Mouse (Mus musculus) kidney, adult 18-20 months (tissue): ENCODE data around the gene Olfr477.
"Not testable (repeated sequence)": the region's sequence is repeated elsewhere in the genome, so short reads cannot be mapped to it uniquely, and the experiment has no call there.

Experiments used
- DNase-seq: peaks from one replicate; pipeline ENCODE4 v3.0.0; 2021

The Olfr477 gene

DNA sequence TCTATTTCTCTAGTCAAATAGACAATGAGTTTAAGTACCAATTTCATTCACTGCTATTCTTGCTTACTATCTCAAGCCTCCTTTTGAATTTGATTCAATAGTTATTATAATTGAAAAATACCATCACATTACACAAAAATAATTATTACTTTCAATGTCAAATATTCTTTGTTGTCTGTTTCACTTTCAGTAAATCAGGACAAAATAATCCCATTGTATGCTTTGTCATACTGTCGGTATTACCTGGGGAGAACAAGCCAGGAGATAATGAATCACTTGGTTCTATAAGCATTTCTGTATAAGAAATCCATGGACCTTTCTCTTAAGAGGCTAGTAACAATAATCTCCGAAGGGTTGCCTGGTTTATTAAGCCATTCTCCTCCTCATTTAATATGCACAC, at the start of gene Olfr477:
Gene Olfr477, plus strand, starts transcription at position 301 of the 400 bp plus-strand sequence.
- no peak for DNase-seq

DNA sequence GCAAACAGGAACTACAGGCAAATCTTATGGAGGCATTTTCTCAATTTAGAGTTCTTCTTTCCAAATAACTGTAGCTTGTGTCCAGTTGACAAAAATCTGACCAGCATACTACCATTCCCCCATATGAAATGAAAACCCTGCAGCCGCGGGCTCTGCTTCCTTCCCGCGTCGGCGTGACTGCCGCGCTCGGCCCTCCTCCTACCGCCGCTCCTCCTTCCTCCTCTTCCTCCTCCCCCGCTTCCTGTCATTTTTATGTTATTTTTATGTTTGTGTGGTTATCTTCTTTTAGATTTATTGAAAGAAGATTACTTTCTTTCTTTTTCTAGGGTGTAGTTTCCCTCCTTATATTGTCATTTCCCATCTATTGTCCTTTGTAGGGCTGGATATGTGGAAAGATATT, 34.0 kb upstream of the Olfr477 start:
- DNase-seq, result not testable (repeated sequence)

DNA sequence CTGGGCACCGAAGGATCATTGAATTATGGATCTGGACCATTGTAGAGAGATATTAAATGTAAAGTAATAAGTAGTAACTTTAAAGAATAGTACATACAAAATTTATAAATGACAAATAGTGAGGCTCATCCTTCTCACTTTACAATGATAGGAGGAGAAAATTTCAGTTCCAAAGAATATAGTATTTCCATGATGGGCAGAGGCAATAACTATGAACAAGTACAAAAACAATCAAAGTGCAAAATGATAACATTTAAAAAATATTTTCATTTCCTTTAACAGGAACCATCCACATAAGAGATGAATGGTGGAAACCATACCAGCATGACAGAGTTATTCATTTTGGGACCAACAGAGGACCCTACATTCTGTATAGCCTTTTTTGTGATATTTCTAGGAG, 32.1 kb upstream of the Olfr477 start, which contains the start of gene Olfr474:
Gene Olfr474, plus strand, starts transcription at position 301 of the 400 bp plus-strand sequence.
- no peak for DNase-seq

DNA sequence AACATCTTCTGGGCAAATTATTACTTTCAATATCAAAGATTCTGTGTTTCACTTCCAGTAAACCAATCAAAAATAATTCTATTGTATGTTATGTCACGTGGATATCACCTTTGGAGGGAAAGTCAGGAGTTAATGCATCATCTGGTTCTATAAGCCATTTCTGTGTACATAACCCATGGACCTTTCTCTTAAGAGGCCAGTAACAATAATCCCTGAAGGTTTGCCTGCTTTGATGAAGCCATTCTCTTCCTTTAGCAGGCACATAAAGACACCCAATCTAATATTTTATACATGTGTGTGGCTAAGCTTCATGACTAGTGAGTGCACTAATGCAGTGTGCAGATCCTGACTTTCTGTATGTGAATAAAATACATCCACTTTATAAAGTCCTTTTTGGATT, 22.0 kb upstream of the Olfr477 start, which contains the start of gene Olfr476:
Gene Olfr476, plus strand, starts transcription at position 301 of the 400 bp plus-strand sequence.
- no peak for DNase-seq

DNA sequence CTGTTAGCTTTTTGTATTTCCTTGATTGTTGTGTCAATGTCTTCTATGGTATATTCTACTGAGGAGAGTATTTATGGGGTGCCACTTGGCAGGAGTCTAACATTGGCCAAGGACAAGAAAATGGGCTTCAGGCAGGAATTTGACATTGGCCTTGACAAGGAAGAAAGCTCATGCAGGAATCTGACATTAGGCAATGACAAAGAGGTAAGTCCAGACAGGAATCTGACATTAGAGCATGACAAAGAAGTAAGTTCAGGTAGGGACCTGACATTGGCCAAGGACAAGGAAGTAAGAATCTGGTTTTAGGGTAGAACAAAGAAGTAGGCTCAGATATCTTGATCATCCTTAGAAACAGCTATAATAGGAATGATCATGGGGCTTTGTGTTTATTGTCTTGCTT, 27.8 kb downstream of the Olfr477 start:
- DNase-seq, result not testable (repeated sequence)

DNA sequence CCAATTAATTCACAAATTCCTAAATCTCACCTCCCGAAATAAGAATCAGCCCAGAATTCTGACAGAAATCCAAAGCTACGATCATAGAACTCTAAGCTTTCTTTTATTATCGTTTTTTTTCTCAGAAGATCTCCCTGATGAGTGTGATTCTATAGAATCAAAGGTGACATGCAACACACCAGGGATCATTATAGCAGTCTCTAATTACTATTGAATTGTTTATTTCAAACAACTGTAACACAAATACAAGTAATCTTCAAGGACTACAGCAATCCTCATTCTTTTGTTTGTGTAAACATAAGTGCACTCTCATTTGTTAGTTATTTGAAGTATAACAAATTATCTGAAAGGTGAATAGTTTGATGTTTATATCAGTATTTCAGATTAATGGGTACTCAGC, 47.4 kb downstream of the Olfr477 start, which contains the start of gene Olfr478:
Gene Olfr478, minus strand, starts transcription at position 101 of the 400 bp plus-strand sequence.
- no peak for DNase-seq
